Mouse (Mus musculus) lung, adult 2 months (tissue): Measurements from ENCODE around the gene Mknk2.

Source experiments
- CTCF ChIP-seq: fragments of 200-500 bp; IDR thresholded peaks from 2 replicates; pipeline ENCODE4 v1.5.1; 2011; ENCODE audit warnings: mild to moderate bottlenecking, low read length, control low read depth; ENCODE audit not compliant: insufficient read depth
- POLR2A ChIP-seq: fragments of 200-500 bp; IDR thresholded peaks from 2 replicates; pipeline ENCODE4 v1.6.1; 2011; ENCODE audit warnings: low read depth, mild to moderate bottlenecking, control low read depth, low read length, borderline replicate concordance; ENCODE audit errors: extremely low read depth

- TF ChIP-seq CTCF: no peak
- no peak for TF ChIP-seq POLR2A
Measured at GRCm38 (mm10) chr10:80670531-80670930, 7.4 kb downstream of the Mknk2 start.
